Mouse (Mus musculus) midbrain, embryonic 15.5 days (tissue): ENCODE measurements around the gene Gprc6a. TPM values are rescaled to one million over a fixed set of nuclear protein-coding genes. Genes with fewer than 3 reads are reported as not detected.

ENCODE experiments used
- ATAC-seq: fragments of 200-750 bp; cut with Nextera tagmentation; replicated peaks from 2 replicates; pipeline ENCODE4 v1.8.0; 2017; ENCODE audit warnings: moderate TSS enrichment
- H3K27ac ChIP-seq: fragments of 300-500 bp; sonication (generic); 2 replicates; pipeline ENCODE4 v1.5.1; 2015; ENCODE audit warnings: mild to moderate bottlenecking, inconsistent platforms
- H3K27me3 ChIP-seq: fragments of 300-500 bp; sonication (generic); replicated peaks from 2 replicates; pipeline ENCODE4 v1.6.1; 2015; ENCODE audit warnings: inconsistent platforms
- H3K36me3 ChIP-seq: fragments of 300-500 bp; sonication (generic); replicated peaks from 2 replicates; pipeline ENCODE4 v1.6.1; 2015; ENCODE audit warnings: inconsistent platforms
- H3K4me1 ChIP-seq: fragments of 300-500 bp; sonication (generic); 2 replicates; pipeline ENCODE4 v1.6.1; 2015; ENCODE audit warnings: inconsistent platforms
- H3K4me2 ChIP-seq: fragments of 300-500 bp; sonication (generic); 2 replicates; pipeline ENCODE4 v1.6.1; 2015; ENCODE audit warnings: inconsistent platforms, mild to moderate bottlenecking, moderate library complexity
- H3K4me3 ChIP-seq: fragments of 300-500 bp; sonication (generic); 2 replicates; pipeline ENCODE4 v1.5.1; 2015; ENCODE audit warnings: mild to moderate bottlenecking, inconsistent platforms
- H3K9ac ChIP-seq: fragments of 300-500 bp; sonication (generic); 2 replicates; pipeline ENCODE4 v1.6.1; 2015; ENCODE audit warnings: mild to moderate bottlenecking, inconsistent platforms
- H3K9me3 ChIP-seq: fragments of 300-500 bp; sonication (generic); 2 replicates; pipeline ENCODE4 v1.6.1; 2016; ENCODE audit warnings: inconsistent platforms
- WGBS: fragments of 180-500 bp; shearing (Covaris S2); methylation state at CpG from one replicate; pipeline ENCODE4 v1.1.7; 2015; ENCODE audit warnings: mixed read lengths; 5-methylcytosine and 5-hydroxymethylcytosine counted together
- polyA plus RNA-seq: library from polyadenylated mRNA; unstranded; fragments of >200 nt; fragmentation: Nextera tagmentation; extraction: Ambion mirVana; gene quantifications from 2 replicates; pipeline ENCODE4 v1.2.1, GENCODE M21; 2015

Gprc6a gene
- not detected in 2 replicates for polyA plus RNA-seq

DNA sequence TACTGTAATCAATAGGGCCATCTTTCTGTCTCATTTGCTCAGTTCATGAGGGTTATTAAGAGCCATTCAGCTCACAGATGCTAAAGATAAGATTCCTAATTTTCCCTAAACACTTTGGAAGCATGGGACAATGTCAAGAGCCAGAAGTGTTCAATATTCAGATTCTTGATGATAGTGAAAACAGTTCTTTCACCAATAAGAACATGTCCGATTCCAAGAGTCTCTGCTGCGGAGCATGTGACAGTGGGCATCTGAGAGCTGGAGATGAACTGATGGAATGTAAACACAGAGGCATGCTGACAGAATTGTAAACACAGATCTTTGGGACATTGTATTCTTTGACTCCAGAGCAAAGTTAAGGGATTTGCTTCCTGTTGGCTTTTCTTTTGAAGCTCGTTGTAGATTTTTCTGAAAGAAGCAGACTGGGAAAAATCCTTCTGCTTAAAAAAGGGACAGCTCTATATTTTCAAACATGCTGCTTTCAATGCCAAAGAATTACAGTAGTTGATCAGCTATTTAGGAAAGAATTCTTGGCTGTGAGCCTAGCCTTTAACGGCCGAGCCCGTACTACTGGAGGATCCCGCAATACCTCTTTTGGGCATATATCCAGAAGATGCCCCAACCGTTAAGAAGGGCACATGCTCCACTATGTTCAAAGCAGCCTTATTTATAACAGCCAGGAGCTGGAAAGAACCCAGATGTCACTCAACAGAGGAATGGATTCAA is at the start of gene Gprc6a:
TSS of gene Gprc6a (minus strand) at position 51 of the 726 bp plus-strand sequence.
- no peak for ATAC-seq
- H3K9ac ChIP-seq, result no peak within 1 kb of the TSS
- no peaks in the 10 kb centered on the region for H3K27me3 ChIP-seq
- no peaks in the 10 kb centered on the region for H3K9me3 ChIP-seq
- no peaks in the 10 kb centered on the region for H3K4me1 ChIP-seq
- H3K4me2 ChIP-seq, result no peak within 1 kb of the TSS
- 67% methylated on average over 8 of the region's 8 CpGs for WGBS
- no peaks in the 10 kb centered on the region for H3K36me3 ChIP-seq
- no peak within 1 kb of the TSS for H3K27ac ChIP-seq
- no peak within 1 kb of the TSS for H3K4me3 ChIP-seq

DNA sequence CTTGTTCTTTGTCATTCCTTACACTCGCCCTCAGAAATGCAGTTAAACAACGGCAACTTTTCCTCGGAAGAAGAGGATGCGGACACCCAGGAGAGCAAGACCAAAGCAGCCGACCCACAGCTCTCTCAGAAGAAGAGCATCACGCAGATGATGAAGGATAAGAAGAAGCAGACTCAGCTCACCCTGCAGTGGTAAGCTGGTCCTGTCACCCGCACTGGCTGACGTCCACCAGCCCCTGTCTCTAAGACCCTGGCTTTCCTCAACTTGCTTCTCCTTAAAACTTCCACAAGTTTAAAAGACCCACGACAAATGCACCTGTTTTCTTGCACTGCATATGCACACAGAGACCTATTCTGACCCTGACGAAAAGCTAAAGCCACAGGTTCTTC is 47.0 kb upstream of the Gprc6a start:
- peak overlapping the region; percentile 100 for H3K4me2 ChIP-seq
- 5% methylated on average over 10 of the region's 10 CpGs for WGBS
- H3K9ac ChIP-seq, result peak overlapping the region; percentile 46; the same call in 1 of the 2 replicates
- ATAC-seq, result peak; percentile 43; the same call in 1 of the 2 replicates
- H3K27ac ChIP-seq, result no peak overlapping the region
- H3K4me3 ChIP-seq, result peak overlapping the region; percentile 54
- no peaks in the 10 kb centered on the region for H3K36me3 ChIP-seq
- H3K9me3 ChIP-seq, result no peaks in the 10 kb centered on the region
- H3K27me3 ChIP-seq, result peaks cover 15% of the 10 kb centered on the region
- H3K4me1 ChIP-seq, result peaks cover 12% of the 10 kb centered on the region

DNA sequence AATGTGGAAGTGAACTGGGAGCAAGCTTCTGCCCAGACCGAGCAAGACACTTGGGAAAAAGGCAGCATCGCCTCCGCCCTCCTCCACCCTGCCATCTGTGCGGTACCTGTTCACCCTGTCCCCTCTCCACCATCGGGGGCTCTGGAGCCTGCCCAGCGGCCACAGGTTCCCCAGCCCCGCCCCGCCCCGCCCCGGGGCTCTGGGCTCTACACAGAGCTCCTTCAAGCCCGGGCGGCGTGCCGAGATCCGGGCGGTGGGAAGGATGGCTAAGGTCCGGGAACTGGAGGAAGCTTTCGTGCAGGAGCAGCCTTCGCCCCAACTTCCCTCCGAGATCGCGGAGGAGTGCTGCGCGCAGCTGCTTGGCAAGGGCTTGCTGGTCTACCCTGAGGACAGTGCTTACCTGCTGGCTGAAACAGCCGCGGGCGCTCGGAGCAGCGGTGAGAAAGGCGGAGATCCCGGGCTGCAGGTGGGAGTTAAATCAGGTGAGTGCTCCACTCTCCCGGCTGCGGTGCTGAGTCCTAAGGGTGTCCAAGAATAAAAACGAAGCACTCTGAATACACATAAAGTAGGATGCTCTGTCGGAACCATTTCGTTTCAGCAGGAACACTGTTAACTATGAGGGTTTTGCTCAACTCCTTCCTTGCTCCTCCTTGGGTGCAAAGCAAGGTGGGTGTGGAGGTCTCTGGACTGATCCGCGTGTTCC is 46.4 kb upstream of the Gprc6a start, which contains the start of gene Rfx6:
TSS of gene Rfx6 (plus strand) at position 209 of the 703 bp plus-strand sequence.
- H3K36me3 ChIP-seq, result no peaks in the 10 kb centered on the region
- ATAC-seq, result peak; percentile 94
- H3K9ac ChIP-seq, result peak within 1 kb of the TSS; percentile 46
- peaks cover 15% of the 10 kb centered on the region for H3K27me3 ChIP-seq
- no peaks in the 10 kb centered on the region for H3K9me3 ChIP-seq
- H3K4me2 ChIP-seq, result peak within 1 kb of the TSS; percentile 100
- H3K4me3 ChIP-seq, result peak within 1 kb of the TSS; percentile 54
- peaks cover 12% of the 10 kb centered on the region for H3K4me1 ChIP-seq
- H3K27ac ChIP-seq, result no peak within 1 kb of the TSS
- under 1% methylated on average over 38 of the region's 38 CpGs for WGBS

DNA sequence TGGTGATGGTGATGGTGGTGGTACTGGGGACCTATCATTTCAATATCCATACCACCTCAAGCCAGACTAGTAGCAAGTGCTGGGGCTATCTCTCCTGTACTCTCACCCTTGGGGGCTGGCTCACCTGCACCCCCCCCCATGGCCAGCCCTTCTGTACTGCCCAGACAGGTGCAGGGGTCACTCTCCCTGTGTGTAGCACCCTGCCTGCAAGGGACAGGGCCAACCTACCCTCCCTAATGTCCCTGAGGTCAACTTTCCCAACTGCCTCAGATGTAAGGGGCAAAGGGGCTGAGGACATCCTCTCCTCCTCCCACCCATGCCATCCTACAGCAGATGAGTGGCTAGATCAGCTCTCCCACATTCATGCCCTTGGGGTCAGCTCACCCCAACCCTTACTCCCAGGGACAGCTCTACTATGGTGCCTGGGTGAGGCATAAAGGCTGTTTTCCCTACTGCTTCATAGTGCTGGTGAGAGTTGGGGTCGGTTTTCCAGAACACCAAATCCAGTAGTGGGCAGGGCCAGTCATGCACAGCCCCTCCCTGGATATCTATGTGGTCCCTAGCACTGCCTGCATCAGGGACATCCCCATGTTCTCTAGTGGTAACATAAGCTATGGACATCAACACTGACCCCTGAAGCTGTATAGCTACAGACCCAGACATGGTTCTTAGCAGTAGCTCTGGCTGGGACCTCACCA is 41.0 kb upstream of the Gprc6a start:
- no peak for ATAC-seq
- Histone ChIP-seq H3K27me3 (peaks cover 3% of the 10 kb centered on the region), H3K36me3 (no peaks in the 10 kb centered on the region), H3K27ac (no peak overlapping the region), H3K9ac (no peak overlapping the region), H3K9me3 (no peaks in the 10 kb centered on the region), H3K4me3 (no peak overlapping the region), H3K4me2 (no peak overlapping the region), H3K4me1 (no peaks in the 10 kb centered on the region)
- 35% methylated on average over 1 of the region's 1 CpGs for WGBS

DNA sequence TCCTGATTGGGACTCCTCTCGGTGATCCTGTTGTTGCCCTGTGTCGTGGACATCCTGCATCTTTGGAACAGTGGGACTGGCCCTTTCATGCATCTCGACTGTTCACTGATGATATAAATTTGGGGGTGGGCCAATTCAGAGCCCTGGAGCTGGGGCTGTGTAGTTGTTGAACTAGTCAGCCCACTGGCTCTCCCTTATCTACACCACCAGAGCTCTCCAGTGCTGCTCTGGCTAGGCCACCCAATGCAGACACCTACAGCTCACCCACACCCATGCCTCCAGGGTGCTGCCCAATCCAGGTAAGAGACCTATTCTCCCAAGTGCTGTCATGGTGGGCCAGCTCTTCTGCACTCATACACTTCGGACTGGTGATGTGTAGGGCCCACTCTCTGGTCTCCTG is 40.3 kb upstream of the Gprc6a start:
- H3K36me3 ChIP-seq, result no peaks in the 10 kb centered on the region
- no peaks in the 10 kb centered on the region for H3K9me3 ChIP-seq
- WGBS, result 84% methylated on average over 4 of the region's 4 CpGs
- H3K9ac ChIP-seq, result no peak overlapping the region
- no peaks in the 10 kb centered on the region for H3K27me3 ChIP-seq
- no peak for ATAC-seq
- H3K4me3 ChIP-seq, result no peak overlapping the region
- H3K4me1 ChIP-seq, result no peaks in the 10 kb centered on the region
- H3K27ac ChIP-seq, result no peak overlapping the region
- no peak overlapping the region for H3K4me2 ChIP-seq

DNA sequence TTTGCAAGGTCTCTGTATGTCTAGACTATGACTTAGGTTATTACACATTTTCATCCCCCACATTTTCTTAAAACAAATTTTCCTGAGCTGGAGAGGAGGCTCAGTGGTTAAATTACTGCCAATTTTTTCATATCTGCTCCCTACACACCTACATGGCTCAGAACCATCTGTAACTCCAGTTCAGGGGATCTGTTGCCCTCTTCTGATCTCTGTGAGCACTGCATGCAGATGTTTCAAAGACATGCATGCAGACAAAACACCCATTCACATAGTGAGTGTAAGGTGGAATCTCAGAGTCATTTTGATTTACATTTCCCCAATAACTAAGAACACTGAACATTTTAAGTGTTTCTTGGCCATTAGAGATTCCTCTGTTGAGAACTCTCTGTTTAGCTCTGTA is 38.1 kb upstream of the Gprc6a start:
- Histone ChIP-seq H3K9ac (no peak overlapping the region), H3K4me2 (no peak overlapping the region)
- ATAC-seq, result no peak

GRCm38 (mm10) chr10:51657324-51657723 is 26.1 kb upstream of the Gprc6a start:
- WGBS, result 72% methylated on average over 1 of the region's 1 CpGs
- ATAC-seq, result no peak
- no peaks in the 10 kb centered on the region for H3K4me1 ChIP-seq
- no peaks in the 10 kb centered on the region for H3K36me3 ChIP-seq
- no peaks in the 10 kb centered on the region for H3K27me3 ChIP-seq
- H3K9me3 ChIP-seq, result no peaks in the 10 kb centered on the region
- H3K4me2 ChIP-seq, result no peak overlapping the region
- no peak overlapping the region for H3K4me3 ChIP-seq
- H3K27ac ChIP-seq, result no peak overlapping the region
- H3K9ac ChIP-seq, result no peak overlapping the region

More for the DNA sequence above, 38.1 kb upstream of the Gprc6a start:
- Histone ChIP-seq H3K9me3 (no peaks in the 10 kb centered on the region), H3K27me3 (no peaks in the 10 kb centered on the region), H3K4me1 (no peaks in the 10 kb centered on the region), H3K36me3 (no peaks in the 10 kb centered on the region), H3K27ac (no peak overlapping the region), H3K4me3 (no peak overlapping the region)

DNA sequence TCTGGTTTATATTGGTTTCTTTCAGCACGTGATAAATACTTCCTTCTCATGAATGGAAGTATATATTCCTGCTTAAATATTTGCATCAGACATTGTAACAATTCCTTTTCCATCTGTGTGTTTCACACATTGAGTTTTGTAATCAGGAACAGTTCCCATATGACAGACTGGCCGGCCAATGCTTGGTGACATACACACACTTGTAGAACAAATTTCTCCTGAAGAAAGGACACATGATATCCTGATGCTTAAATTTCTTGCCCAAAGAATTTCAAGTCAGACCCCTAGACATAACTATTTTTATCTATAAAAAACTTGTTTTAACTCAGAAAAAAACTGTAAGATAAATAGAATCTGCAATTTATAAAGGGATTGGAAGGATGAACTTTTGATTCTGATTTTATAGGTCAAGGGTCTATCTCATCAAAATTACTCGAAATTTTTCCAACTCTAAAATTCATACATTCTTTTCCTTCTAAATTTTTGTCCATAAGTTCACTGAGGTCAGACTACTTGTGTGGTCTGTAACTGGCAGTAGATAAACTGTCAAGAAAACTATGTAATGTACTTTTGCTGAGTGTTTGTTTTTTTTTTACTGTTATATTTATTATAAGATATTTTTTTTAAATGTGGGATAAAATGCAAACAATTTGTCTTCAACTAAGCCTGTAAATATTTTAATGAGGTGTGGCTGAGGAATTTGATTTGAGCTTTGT is 18.4 kb upstream of the Gprc6a start:
- Histone ChIP-seq H3K36me3 (no peaks in the 10 kb centered on the region), H3K4me2 (no peak overlapping the region), H3K9me3 (no peaks in the 10 kb centered on the region), H3K4me3 (no peak overlapping the region), H3K27ac (no peak overlapping the region), H3K4me1 (no peaks in the 10 kb centered on the region), H3K9ac (no peak overlapping the region), H3K27me3 (no peaks in the 10 kb centered on the region)
- WGBS, result 71% methylated on average over 3 of the region's 3 CpGs
- ATAC-seq, result no peak

- no peaks in the 10 kb centered on the region for H3K27me3 ChIP-seq
- no peak overlapping the region for H3K27ac ChIP-seq
- no peaks in the 10 kb centered on the region for H3K9me3 ChIP-seq
- H3K4me3 ChIP-seq, result no peak overlapping the region
- no peaks in the 10 kb centered on the region for H3K4me1 ChIP-seq
- H3K4me2 ChIP-seq, result no peak overlapping the region
- WGBS, result 86% methylated on average over 3 of the region's 3 CpGs
- ATAC-seq, result no peak
- H3K9ac ChIP-seq, result no peak overlapping the region
- H3K36me3 ChIP-seq, result no peaks in the 10 kb centered on the region
Measured at GRCm38 (mm10) chr10:51621193-51621592, 10.1 kb downstream of the Gprc6a start.

DNA sequence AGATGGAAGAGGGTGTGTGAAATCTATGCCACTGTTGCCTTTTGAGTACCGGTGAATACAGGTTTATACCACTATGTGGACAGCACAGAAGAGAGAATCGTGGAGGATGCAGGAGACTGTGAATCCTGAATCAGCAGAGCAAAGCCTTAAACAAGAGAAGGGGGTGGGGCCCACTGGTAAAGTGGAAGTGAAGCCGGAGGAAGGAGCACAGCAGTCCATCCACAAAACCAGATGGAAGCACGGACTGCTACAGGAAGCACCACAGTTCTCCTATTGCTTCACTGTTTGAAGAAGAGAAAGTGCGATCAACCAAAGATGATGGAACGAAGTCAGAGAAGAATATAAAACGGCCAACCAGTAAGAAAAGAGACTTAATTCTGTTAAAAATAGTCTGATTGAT is 11.1 kb downstream of the Gprc6a start:
- H3K4me1 ChIP-seq, result no peaks in the 10 kb centered on the region
- H3K4me3 ChIP-seq, result no peak overlapping the region
- WGBS, result 51% methylated on average over 7 of the region's 7 CpGs
- H3K27me3 ChIP-seq, result no peaks in the 10 kb centered on the region
- no peak overlapping the region for H3K4me2 ChIP-seq
- H3K36me3 ChIP-seq, result no peaks in the 10 kb centered on the region
- no peak overlapping the region for H3K27ac ChIP-seq
- ATAC-seq, result no peak
- no peak overlapping the region for H3K9ac ChIP-seq
- H3K9me3 ChIP-seq, result no peaks in the 10 kb centered on the region

DNA sequence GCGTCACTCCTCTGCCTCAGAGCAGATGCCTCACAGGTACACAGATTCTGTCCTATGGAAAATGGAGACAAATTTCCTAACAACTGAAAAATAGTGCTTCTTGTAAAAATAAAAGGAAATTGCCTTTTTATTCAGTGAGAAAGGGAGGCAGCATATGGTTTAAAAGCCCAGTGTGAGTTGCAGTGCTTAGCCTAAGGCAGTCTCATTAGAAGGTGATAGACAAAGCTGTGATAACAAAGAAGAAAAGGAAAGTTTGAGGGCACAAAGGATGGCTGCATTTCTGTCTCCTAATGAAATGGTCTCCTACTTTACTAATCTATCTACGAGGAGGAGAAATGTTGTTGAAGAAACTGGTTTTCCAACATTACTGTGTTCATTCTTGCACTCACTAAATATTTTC is 12.7 kb downstream of the Gprc6a start:
- H3K36me3 ChIP-seq, result no peaks in the 10 kb centered on the region
- 75% methylated on average over 2 of the region's 2 CpGs for WGBS
- H3K9ac ChIP-seq, result no peak overlapping the region
- no peak overlapping the region for H3K4me3 ChIP-seq
- no peak overlapping the region for H3K4me2 ChIP-seq
- H3K4me1 ChIP-seq, result no peaks in the 10 kb centered on the region
- no peaks in the 10 kb centered on the region for H3K27me3 ChIP-seq
- ATAC-seq, result no peak
- H3K9me3 ChIP-seq, result no peaks in the 10 kb centered on the region
- H3K27ac ChIP-seq, result no peak overlapping the region
